Mouse (Mus musculus): ENCODE results near the gene Flvcr1.
"Not testable (repeated sequence)": the region's sequence is repeated elsewhere in the genome, so short reads cannot be mapped to it uniquely, and the experiment has no call there.

The Flvcr1 gene

DNA sequence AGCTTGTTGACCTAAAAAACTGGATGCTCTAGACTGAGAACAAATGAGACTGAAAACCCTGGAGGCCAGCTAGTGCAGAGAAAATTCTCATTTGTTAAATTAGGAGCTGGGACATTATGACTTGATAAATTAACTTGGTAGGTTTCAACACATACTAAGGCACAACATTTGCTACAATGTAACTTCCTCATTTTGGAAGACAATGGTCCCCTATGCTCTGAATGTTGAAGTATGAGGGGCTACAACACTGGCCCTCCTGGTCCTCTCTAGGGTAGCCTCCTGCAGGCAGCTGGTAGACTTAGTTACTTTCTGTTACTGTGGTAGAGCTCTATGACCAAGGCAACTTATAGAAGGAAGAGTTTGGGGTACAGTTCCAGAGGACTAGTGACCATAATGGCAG is 15.4 kb upstream of the Flvcr1 start:
- DNase-seq (ENCODE audit: low read depth, low spot score): no peak

DNA sequence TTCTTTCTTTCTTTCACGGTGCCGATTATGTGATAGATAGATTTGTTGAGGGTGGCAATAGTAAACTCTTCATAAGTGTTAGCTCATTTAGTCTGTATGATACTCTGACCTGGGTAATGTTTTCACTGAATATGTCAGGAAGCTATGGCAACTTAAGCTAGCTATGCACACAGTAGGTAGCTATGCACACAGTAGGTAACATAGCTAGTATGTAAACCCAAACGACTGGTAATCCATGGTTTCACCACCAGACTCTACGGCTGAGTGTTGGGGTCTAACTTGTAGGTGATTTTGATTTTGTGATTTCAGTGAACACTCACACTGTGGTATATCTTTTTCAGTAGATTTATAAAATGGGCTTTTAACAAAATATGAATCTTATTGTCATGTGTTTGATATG is 12.0 kb upstream of the Flvcr1 start:
- no peak for DNase-seq (ENCODE audit: low read depth, low spot score)

DNA sequence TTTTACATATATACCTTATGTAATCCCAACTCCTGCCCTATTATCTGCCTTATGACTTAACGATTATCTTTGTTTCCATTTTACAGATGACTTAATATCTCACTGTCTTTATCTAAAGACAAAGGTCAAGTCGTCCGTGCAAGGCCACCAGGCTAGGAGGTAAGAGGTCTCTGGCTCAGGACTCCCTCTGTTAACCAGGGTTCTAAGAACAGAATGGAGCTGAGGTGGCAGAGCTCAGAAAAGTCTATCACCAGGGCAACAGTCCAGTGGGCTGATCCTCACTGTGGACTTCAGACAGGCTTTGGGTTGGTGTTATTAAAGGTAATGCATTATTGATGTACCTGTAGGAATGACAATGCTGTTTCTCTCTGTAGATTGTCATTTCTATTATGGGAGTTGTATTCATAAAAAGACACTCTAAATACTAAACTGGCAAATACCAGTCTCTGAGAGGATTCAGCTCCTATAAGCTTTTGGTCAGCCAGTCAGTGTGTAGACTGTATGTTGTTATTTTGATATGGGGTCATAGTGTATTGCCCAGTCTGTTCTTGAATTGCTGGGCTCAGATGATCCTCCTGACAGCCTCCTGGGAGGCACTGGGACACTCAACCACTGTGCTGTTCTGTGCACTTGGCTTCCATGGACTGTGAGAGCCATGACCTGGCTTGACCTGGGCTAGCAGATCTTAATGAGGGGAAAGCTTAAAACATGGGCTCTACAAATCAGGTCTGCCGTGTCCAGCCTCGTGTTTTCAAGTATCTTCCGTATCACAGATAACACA is 10.8 kb upstream of the Flvcr1 start, which contains the start of gene Spata45:
Gene Spata45 (plus strand): TSS at position 86 of the 781 bp plus-strand sequence.
- DNase-seq (ENCODE audit: low read depth, low spot score): no peak

DNA sequence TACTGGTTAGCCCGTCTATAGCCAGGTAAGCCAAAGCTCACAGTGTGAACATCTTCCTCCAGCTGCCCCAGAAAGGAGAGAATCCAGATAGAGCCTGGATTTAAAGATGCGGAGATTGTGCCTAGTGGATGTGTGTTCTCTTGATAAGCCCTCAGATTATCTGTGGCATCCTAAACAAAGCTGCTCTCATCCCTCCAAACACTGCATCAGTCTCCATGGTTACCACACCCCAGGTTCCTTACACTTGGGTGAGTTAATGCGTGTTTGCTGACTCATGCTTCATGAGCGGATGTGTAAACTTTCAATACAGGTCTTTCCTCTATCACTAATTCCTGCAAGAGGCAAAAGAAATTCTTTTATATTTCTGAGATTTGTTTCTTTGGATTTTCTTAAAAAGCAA is 9.7 kb upstream of the Flvcr1 start:
- peak; percentile 74 for DNase-seq (ENCODE audit: low read depth, low spot score)

DNA sequence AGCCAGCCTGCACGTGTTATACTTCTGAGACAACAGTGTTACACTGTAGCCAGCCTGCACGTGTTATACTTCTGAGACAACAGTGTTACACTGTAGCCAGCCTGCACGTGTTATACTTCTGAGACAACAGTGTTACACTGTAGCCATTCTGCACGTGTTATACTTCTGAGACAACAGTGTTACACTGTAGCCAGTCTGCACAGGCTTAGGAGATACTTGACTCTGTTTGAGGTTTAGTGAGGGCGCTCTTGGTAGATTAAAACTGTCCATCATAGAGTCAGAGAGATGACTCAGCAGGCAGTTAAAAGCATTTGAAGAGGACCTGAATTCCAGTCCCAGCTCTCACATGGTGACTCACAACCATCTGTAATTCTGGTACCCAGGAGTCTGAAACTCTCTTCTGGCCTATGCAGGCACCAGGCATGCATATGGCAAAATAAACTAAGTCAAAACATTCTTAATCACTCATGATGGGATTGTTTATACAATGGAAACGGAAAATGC is 5.0 kb upstream of the Flvcr1 start:
- not testable (repeated sequence) for DNase-seq (ENCODE audit: low read depth, low spot score)

DNA sequence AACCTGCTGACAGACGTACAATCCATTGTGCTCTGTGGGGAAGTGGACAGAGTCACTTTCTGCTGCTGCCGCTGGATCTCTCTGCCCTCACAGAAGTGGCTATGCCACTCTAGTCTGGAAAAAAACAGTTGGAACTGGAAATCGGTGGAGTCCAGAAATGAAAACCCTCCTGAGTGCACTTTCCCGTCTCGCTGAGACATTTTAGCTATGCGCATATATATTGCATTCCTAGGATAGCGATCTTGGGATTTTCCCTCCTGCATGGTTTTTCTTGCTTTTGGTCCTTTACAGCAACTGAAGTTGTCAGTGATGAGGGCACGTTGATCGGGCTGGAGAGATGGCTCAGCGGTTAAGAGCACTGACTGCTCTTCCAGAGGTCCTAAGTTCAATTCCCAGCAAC is 4.2 kb upstream of the Flvcr1 start:
- DNase-seq (ENCODE audit: low read depth, low spot score): peak; percentile 64

DNA sequence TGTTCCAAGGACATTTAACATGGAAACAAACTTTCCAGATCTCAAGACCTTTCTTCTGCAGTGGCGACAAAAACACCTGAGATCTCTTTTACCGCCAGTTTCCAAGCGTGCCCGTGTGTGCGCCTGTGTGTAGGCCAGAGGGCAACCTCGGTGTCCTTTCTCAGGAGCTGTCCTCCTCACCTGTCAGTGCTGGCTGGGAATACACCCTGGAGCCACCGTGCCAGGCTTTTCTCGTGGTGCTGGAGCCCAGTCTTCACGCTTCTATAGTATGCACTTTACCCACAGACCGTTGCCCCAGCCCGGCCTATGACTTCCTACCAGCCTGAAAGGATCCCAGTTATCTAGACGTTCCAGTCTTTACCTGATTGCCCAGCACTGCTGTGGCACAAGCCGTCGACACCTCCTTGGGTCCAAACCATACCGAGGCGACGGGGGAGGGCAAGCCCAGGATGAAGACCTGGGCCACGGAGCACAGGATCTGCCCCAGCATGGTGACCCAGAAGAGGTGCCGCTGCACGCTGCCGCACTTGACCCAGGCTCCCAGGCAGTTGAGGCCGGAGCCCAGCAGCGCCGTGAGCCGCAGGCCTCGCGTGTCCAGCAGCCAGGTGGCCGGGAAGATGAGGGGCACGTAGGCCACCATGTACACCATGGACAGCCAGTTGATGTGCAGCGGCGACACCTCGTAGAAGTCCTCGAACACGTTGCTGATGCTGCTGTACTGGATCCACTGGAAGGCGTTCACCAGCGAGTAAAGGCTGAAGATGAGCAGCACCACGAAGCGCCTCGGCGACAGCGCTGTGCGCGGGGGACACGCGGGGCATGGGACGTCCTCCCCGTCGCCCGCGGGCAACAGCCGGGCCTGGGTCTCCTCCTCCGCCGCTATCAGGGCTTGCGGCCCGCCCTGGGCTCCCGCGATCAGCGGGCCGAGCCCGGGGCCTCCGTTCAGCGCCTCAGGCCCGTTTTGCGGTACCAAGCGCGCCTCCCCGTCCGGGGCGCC is 644 bp downstream of the Flvcr1 start:
- peak; percentile 32 for DNase-seq (ENCODE audit: low read depth, low spot score)

DNA sequence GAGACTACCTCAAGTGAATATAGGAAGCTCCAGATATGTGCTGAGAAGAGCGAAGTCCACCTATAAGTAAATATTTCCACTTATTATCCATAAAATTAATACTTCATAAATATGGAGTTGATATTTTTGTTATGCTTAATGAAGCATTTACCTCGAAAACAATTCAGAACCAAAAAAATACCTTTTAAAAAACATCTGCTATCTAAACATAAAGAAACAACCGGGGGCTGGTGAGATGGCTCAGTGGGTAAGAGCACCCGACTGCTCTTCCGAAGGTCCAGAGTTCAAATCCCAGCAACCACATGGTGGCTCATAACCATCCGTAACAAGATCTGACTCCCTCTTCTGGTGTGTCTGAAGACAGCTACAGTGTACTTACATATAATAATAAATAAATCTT is 2.2 kb downstream of the Flvcr1 start:
- not testable (repeated sequence) for DNase-seq (ENCODE audit: low read depth, low spot score)

DNA sequence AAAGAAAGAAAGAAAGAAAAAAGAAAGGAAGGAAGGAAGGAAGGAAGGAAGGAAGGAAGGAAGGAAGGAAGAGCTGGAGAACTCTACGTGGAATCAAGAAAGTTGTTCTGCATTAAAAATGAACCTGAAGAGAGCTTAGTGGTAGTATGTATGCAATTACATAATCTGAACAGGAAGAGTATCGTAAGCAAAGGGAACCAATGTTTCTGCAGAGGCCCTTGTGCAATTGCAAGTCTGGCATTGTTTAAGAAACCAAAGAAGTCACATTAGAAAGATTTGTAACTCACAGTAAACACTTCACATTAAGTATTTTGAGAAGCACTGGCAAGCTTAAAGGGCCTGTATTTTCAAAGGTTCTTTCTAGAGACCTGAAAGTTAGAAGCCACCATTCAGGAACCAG is 2.8 kb downstream of the Flvcr1 start:
- DNase-seq (ENCODE audit: low read depth, low spot score): no peak

DNA sequence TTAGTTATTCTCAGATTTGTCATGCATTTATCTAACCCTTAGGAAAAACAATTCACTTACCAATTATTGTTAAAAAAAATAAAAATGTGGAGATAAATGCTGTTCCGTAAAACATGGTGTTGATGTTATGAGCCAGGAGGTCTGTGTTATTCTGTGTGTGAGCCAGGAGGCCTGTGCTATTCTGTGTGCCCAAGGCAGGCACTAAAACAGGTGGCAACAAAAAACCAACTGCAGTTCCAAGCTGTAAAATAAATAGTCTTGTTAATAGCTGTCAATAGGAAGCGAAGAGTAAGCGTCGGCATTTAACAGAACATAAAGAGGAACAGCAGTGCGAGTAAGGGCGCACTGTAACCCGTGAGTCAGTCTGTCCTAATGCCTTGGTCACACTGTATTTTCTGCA is 4.9 kb downstream of the Flvcr1 start:
- DNase-seq (ENCODE audit: low read depth, low spot score): no peak

DNA sequence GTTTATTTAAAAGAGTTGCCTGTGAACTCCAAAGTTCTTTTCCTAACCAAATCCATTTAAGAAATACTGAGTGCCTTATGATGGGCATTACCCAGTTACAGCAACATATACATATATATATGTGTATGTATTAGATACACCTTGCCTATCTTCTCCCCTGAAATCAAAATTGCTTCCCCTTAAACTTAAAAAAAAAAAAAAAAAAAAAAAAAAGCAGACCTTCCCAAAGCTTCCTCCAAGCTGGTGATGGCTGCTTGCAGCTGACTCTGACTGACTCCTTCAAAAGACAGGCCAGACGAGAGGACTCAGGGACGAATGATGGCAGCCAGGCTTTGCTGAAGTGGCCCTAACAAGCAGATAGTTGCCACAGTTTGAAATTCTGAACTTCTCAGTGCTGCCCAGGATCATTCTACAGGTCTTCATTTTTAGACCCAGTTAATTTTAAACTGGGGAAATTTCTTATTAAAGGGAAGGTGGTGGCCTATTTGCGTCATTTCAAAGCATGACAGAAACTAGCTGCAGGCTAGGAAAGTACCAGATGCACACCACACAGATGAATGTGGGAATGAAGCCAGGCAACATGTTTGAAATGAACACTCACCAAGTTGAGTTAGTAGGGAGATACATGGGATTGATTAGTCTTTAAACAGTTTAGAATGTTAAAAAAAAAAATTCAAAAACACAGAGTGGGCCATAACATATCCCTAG is 5.6 kb downstream of the Flvcr1 start:
- DNase-seq (ENCODE audit: low read depth, low spot score): no peak

DNA sequence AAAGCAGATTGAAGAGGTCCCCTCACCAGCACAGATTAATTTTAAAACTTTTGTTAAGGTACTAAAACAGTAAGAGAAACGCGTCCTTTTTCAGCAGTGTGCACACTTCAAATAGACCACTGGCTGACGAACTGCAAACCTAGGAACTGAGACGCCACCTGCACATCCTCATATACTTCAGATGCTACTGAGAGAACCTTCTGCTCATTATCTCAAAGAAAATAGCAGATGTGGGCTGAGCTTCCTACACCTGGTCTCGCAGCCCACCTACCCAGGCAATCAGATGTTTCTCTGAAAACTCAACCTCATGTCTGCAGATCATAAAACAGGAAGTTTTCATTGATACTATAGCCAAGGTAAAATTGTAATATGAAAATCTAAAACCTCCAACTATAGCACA is 6.2 kb downstream of the Flvcr1 start:
- DNase-seq (ENCODE audit: low read depth, low spot score): no peak

DNA sequence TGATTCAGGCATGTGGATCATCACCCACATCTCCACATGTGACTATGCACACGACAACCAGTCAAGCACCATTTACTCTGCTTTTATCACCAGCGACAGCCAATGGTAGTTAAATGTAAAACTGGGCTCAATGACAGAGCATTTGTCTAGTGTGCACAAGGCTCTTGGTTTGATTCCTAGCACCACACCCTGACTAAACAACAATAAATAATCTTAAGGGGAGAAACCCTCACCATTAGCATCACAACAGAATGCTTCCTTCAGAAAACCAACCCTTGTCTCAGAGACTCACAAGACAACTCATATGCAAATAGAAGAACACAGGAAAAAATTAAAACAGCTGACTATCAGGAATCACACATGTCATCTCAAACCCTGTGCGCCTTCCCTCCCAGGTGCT is 11.7 kb downstream of the Flvcr1 start:
- DNase-seq (ENCODE audit: low read depth, low spot score): peak; percentile 70

DNA sequence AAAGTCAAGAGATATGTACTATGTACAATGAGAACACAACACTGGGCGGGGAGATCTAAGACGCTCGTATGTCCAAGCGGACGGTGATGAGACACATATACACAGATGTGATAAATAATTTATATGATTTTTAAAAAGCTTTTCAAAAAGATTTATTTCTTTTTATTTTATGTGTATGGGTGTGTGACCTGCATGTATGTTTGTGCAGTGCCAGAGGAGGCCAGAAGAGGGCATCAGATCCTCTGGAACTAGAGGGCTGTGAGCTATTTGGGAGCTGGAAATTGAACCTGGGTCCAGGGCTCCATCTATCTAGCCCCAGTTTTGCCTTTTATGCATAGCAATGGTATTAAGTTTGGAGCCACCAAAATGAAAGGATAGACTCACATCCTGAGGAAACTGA is 17.3 kb downstream of the Flvcr1 start:
- peak; percentile 53 for DNase-seq (ENCODE audit: low read depth, low spot score)

DNA sequence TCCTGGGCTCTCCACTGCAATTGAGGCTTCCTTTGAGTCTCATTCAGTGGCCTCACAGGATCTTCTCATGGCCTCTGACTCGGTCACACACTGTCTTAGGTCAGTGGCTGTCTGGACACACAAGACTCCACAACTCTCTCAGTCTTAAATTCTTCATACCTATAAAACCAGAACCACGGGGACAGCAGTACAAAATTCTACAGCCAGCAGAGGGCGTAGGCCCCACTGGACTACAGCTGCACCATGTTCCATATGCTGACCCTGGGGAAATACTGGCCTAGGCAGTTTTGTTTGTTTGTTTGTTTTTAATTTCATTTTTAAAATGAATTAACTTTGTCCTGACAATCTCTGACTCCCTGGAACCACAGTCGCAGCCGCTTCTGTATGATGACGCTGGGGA is 23.8 kb downstream of the Flvcr1 start:
- DNase-seq (ENCODE audit: low read depth, low spot score): peak; percentile 31

DNA sequence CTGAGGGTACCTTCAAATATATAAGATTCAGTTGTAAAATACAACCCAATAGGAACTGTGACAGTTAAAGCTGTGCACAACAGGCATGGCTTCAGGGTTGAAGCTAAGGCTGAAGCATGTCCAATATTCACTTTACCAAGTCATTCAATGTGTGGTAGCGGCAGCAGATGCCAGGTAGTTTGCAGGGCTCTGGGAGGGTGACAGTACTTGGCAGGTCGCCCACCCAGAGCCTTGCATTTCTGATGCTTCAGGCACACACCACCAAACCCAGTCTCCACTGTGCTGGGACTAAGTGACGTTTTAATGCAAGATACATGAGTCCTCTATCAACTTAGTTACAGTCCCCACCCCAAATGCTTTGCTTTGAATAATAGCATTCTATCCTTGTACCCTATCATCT is 25.3 kb downstream of the Flvcr1 start:
- no peak for DNase-seq (ENCODE audit: low read depth, low spot score)

DNA sequence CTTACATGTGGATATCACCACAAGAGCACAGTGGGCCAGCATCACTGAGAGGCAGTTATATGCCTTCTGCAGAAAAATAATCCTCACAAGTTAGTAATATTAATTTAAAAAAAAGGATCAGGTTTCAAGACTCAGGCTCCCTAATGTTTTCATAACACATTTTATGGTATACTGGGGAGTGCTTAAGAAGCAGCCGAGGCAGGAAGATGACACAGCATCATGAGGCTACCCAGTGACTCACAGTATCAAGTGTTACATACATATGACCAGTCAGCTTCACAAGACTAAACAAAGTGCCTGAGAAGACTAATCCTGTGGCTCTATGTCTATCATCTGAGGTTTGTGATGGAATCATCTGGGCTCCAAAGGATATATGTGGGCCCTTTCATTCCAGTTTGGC is 27.9 kb downstream of the Flvcr1 start:
- no peak for DNase-seq (ENCODE audit: low read depth, low spot score)

DNA sequence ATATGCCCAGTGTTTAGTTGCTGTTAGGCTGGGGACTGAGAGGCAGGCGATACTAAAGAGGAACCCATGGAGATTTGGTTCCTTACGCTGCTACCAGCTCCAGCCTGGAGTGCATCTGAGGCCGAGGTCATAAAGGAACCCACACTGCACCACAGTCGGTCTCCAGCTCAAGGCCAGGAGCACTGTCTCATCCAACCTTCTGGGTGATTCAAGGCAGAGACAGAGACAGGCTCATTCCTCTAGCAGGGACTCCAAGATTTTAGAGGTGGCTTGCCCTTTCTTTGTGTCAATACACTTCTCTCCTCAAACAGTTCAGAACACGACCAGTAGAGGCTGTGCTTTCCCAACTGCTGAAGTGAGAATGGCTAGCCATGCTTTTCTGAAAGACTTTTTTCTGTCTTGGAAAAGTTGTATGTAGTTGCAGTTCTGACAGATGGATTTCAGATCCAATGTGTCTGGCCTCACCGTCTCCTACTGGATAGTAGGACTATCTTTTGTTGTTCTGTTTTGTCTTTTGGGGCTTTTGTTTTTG is 29.5 kb downstream of the Flvcr1 start:
- no peak for DNase-seq (ENCODE audit: low read depth, low spot score)

DNA sequence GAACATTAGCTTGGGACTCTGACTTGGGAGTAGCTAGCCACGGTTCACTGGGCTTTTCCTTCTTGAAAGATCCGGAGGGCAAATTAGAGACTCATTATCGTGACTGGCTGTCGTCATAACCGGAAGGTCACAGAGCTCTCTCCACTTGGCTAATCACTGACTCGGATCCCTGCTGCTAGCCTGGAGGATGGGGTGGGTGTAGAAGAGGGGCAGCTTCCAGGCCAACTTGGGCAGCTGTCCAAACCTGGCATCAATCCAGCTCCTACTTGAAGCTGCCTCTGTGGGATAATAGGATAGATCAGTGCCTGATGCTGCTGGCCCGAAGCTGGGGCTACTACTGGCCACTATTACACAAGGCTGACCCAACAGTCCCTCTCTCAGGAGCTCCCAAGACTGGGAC is 30.4 kb downstream of the Flvcr1 start:
- DNase-seq (ENCODE audit: low read depth, low spot score): no peak

DNA sequence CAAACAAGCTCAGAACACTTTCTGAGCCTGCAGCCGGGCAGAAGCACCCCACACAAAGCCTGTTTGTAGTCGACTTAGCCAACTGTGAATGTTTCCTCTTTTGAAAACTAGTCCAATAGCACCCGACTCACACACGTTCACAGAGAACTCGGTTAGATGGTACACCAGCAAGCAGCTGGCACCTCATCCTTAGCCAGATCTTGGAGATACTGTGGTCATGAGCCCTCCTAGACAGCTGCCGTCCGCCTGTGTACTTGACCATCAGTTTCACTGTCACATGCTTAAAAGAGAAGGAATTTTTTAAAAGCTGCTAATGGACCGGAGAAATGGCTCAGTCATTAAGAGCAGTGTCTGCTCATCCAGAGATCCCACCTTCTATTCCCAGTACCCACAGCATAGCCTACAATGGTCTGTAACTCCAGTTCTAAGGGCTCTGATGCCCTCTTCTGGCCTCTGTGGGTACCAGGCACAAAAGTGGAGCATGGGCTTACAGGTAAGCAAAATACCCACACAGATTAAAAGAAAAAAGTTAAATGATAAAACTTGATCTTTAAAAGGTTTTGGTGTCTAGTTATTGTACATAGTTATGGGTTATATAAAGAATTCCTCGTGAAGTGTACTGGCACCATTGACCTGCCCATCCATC is 36.4 kb downstream of the Flvcr1 start:
- DNase-seq (ENCODE audit: low read depth, low spot score): peak; percentile 41

DNA sequence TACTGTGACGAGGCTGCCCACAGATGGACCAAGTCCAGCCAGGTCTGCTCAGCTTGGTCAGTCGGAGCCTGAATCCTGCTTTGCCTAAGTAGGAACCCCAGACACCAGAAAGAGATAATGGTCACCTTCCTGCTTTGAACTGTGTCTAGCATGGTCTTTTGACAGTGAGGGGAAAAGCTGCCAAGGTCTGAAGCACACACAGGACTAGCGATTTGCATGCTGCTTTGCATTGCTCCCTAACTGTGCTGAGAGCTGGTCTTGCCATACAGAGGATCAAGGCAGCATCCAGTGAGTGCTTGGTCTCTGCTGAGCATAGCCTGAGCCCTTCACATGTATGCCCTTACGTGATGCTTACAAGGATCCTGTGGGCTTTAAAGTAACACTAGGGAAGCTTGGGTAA is 44.5 kb downstream of the Flvcr1 start:
- no peak for DNase-seq (ENCODE audit: low read depth, low spot score)
